Mouse (Mus musculus) gastrocnemius, adult 8-10 months (tissue): ENCODE data around the gene Tbc1d23. TPM values are rescaled to one million over a fixed set of nuclear protein-coding genes. Genes with fewer than 3 reads are reported as not detected.

Source experiments
- total RNA-seq, 4 experiments: library from RNA; stranded (reverse); gene quantifications; 2 replicates each; pipeline ENCODE4 v1.2.4; 2022

Gene Tbc1d23
- total RNA-seq, 4 experiments from 2014 or later, result 19.5 to 23.2 (median 19.7) TPM

Other genes starting within 250 kb of the Tbc1d23 start
- not detected for gene Tmem45a2, start 160.1 kb downstream of the Tbc1d23 start, total RNA-seq
- gene Tomm70a, start 109.8 kb downstream of the Tbc1d23 start, total RNA-seq, result 10 to 100 TPM; 30.0 to 34.5 (median 32.2) TPM
- gene Nit2, start 64.2 kb downstream of the Tbc1d23 start, total RNA-seq, result 10 to 100 TPM; 19.5 to 26.0 (median 22.4) TPM
- not detected for gene Tmem30c, start 61.4 kb upstream of the Tbc1d23 start, total RNA-seq
- 10 to 100 TPM; 44.3 to 47.8 (median 46.5) TPM for gene Filip1l, start 121.6 kb upstream of the Tbc1d23 start, total RNA-seq